Mouse (Mus musculus): ENCODE results near the gene Pcca. TPM values are rescaled to one million over a fixed set of nuclear protein-coding genes. Genes with fewer than 3 reads are reported as not detected.

Pcca gene
- total and polyA plus RNA-seq, 3 experiments, result 38.6 to 102 (median 86.0) TPM

DNA sequence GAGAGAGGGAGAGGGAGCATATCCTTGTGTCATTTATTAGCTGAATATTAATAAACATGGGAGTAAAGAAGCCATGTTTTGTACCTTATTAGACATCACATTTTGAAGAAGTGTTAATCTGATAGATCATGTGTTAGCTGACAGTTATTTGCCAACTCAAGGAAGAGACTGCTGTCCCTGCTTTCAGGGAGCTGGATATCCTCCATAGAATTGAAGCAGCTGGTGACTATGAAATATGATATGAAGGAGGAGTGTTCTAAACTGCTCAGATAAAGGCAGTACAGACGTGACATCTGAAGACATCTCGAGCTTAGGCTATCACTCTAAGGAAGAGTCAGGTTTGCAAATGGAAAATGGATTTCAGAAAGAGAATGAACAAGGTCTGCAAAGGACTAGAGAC is 289.7 kb downstream of the Pcca start:
- no peak overlapping the region for H3K9ac ChIP-seq (ENCODE audit: low read depth, low read length)

DNA sequence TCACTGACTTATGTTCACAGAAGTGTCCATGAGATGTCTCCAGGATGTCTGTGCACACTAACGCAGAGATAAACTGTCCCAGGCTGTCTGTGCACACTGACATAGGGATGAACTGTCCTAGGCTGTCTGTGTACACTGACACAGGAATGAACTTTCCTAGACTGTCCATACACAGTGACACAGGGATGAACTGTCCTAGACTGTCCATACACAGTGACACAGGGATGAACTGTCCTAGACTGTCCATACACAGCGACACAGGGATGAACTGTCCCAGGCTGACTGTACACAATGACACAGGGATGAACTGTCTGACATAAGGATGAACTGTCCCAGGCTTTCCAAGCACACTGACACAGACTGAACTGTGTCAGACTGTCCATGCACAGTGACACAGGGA is 291.3 kb downstream of the Pcca start:
- Histone ChIP-seq H3K27me3 (ENCODE audit: control insufficient read depth, insufficient read depth, low read length) (no peaks in the 10 kb centered on the region), H3K4me1 (ENCODE audit: control insufficient read depth, insufficient read depth, low read length) (no peaks in the 10 kb centered on the region), H3K27ac (no peak overlapping the region), H3K79me2 (replicated peaks; ENCODE audit: control insufficient read depth, insufficient read depth, low read length) (no peaks in the 10 kb centered on the region), H3K36me3 (ENCODE audit: control insufficient read depth, insufficient read depth, low read length) (no peaks in the 10 kb centered on the region), H3K9ac (ENCODE audit: low read depth, low read length) (no peak overlapping the region), H3K4me3 (no peak overlapping the region)
- DNase-seq, result no peak
- WGBS, result 84% methylated on average over 2 of the region's 2 CpGs
- intact Hi-C loops (cut with DNase I), result no loop called here
- TF ChIP-seq POLR2A (IDR thresholded peaks at IDR 0.05; ENCODE audit: insufficient read depth, low read depth, low read length) (no peak), CTCF (IDR thresholded peaks at IDR 0.05) (no peak), EP300 (IDR thresholded peaks at IDR 0.05; ENCODE audit: insufficient read depth, low read depth, low read length) (no peak)

More for the DNA sequence above, 289.7 kb downstream of the Pcca start:
- Histone ChIP-seq H3K79me2 (replicated peaks; ENCODE audit: control insufficient read depth, insufficient read depth, low read length) (no peaks in the 10 kb centered on the region), H3K4me1 (ENCODE audit: control insufficient read depth, insufficient read depth, low read length) (no peaks in the 10 kb centered on the region), H3K27me3 (ENCODE audit: control insufficient read depth, insufficient read depth, low read length) (no peaks in the 10 kb centered on the region), H3K36me3 (ENCODE audit: control insufficient read depth, insufficient read depth, low read length) (no peaks in the 10 kb centered on the region), H3K4me3 (no peak overlapping the region), H3K27ac (no peak overlapping the region)
- 61% methylated on average over 2 of the region's 2 CpGs for WGBS
- TF ChIP-seq CTCF (IDR thresholded peaks at IDR 0.05) (no peak), EP300 (IDR thresholded peaks at IDR 0.05; ENCODE audit: insufficient read depth, low read depth, low read length) (no peak), POLR2A (IDR thresholded peaks at IDR 0.05; ENCODE audit: insufficient read depth, low read depth, low read length) (no peak)
- intact Hi-C loops (cut with DNase I), result no loop called here
- DNase-seq, result no peak

DNA sequence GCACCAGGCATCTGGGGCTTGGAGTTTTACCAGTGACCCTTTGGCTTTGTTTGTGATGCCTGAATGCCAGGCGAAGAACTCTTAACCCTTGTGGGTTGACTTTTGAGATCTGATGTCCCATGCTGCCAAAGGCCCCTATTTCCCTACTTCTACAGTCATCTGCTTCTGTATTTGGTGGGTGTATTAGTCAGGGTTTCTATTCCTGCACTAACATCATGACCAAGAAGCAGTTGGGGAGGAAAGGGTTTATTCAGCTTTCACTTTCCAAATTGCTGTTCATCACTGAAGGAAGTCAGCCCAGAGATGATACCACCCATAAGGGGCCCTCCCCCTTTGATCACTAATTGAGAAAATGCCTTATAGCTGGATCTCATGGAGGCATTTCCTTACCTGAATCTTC is 296.3 kb downstream of the Pcca start:
- no peak for DNase-seq
- Histone ChIP-seq H3K9ac (ENCODE audit: low read depth, low read length) (no peak overlapping the region), H3K36me3 (ENCODE audit: control insufficient read depth, insufficient read depth, low read length) (no peaks in the 10 kb centered on the region), H3K27me3 (ENCODE audit: control insufficient read depth, insufficient read depth, low read length) (no peaks in the 10 kb centered on the region), H3K4me1 (ENCODE audit: control insufficient read depth, insufficient read depth, low read length) (no peaks in the 10 kb centered on the region), H3K4me3 (no peak overlapping the region), H3K79me2 (replicated peaks; ENCODE audit: control insufficient read depth, insufficient read depth, low read length) (no peaks in the 10 kb centered on the region), H3K27ac (no peak overlapping the region)
- intact Hi-C loops (cut with DNase I), result no loop called here
- TF ChIP-seq POLR2A (IDR thresholded peaks at IDR 0.05; ENCODE audit: insufficient read depth, low read depth, low read length) (no peak), CTCF (IDR thresholded peaks at IDR 0.05) (no peak)
- 94% methylated on average over 1 of the region's 1 CpGs for WGBS

DNA sequence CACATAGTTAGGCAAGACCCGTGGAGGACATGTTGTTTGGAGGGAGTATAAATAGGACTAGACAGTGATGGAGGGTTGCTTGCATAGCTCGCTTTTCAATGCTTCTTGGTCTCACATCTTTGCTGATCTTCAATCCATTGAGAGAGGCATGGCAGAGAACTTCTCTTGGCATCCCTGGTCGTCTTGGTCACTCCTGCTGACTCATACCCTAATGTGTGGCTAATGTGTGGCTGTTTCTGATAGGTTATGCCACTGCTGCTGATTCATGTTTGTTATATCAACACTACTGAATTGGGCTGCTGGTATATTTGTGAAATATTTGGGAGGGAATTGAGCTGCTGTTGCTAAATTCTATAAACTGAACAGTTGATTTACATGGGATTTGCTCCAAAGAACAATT is 299.5 kb downstream of the Pcca start:
- no peak overlapping the region for H3K9ac ChIP-seq (ENCODE audit: low read depth, low read length)
- H3K27me3 ChIP-seq (ENCODE audit: control insufficient read depth, insufficient read depth, low read length), result no peaks in the 10 kb centered on the region
- WGBS, result 85% methylated on average over 3 of the region's 3 CpGs
- no peaks in the 10 kb centered on the region for H3K79me2 ChIP-seq (replicated peaks; ENCODE audit: control insufficient read depth, insufficient read depth, low read length)
- H3K36me3 ChIP-seq (ENCODE audit: control insufficient read depth, insufficient read depth, low read length), result no peaks in the 10 kb centered on the region
- intact Hi-C loops (cut with DNase I), result no loop called here
- H3K4me1 ChIP-seq (ENCODE audit: control insufficient read depth, insufficient read depth, low read length), result no peaks in the 10 kb centered on the region
- H3K27ac ChIP-seq, result no peak overlapping the region
- H3K4me3 ChIP-seq, result no peak overlapping the region
- TF ChIP-seq CTCF (IDR thresholded peaks at IDR 0.05) (no peak), EP300 (IDR thresholded peaks at IDR 0.05; ENCODE audit: insufficient read depth, low read depth, low read length) (no peak), POLR2A (IDR thresholded peaks at IDR 0.05; ENCODE audit: insufficient read depth, low read depth, low read length) (no peak)
- DNase-seq, result no peak

DNA sequence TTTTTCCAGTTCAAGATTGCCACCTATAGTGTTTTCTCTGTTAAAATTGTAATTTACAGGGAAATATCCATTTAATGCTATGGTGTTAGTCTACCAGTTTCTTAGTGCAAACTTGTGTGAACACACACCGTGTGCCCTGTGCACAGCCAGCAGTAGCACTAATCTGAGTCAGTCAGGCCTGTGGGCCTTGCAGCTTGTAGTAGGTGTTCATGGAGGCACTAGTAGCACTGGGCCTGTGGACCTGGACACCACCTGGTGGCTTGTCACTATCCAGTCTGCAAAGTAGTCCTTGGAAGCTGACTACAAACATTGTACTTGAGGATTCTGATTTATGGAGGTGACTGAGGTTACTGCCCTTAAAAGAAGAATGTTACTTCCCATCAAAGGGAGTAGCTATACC is 300.6 kb downstream of the Pcca start:
- WGBS, result 98% methylated on average over 1 of the region's 1 CpGs

DNA sequence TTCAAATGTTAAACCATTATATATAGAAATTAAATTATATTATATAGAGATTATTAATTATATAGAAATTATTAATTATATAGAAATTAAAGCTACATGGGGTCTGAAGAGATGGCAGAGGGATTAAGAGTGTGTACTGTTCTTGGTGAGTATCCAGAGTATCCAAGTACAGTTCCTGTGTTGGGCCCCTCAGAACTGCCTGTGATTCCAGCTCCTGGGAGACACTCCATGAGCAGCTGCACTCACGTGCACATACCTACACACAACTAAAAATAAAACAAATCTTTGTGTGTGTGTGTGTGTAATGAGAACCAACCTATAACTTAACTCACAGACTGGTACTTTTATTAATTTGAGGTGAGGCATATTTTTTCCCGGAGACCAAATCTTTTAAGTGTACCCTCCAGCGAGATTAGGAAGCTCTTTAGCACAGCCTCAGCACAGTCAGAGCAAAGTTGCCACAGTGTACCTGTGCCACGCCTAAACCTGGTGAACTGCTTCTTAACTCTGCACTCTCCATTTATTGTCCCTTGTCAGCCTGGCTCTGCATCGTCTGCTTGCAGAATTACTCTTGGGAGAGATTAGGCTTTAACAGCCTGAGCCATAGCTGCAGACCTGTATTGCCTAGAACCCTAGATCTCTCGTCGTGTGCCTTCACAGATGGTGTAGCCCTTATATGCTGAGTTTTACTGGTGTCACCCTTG is 301.5 kb downstream of the Pcca start:
- Histone ChIP-seq H3K36me3 (ENCODE audit: control insufficient read depth, insufficient read depth, low read length) (no peaks in the 10 kb centered on the region), H3K4me3 (no peak overlapping the region), H3K27me3 (ENCODE audit: control insufficient read depth, insufficient read depth, low read length) (no peaks in the 10 kb centered on the region), H3K4me1 (ENCODE audit: control insufficient read depth, insufficient read depth, low read length) (no peaks in the 10 kb centered on the region), H3K9ac (ENCODE audit: low read depth, low read length) (no peak overlapping the region), H3K79me2 (replicated peaks; ENCODE audit: control insufficient read depth, insufficient read depth, low read length) (no peaks in the 10 kb centered on the region), H3K27ac (no peak overlapping the region)
- TF ChIP-seq POLR2A (IDR thresholded peaks at IDR 0.05; ENCODE audit: insufficient read depth, low read depth, low read length) (no peak), EP300 (IDR thresholded peaks at IDR 0.05; ENCODE audit: insufficient read depth, low read depth, low read length) (no peak), CTCF (IDR thresholded peaks at IDR 0.05) (no peak)
- no peak for DNase-seq
- intact Hi-C loops (cut with DNase I), result no loop called here
- 76% methylated on average over 7 of the region's 7 CpGs for WGBS

More for the DNA sequence above, 300.6 kb downstream of the Pcca start:
- no peaks in the 10 kb centered on the region for H3K27me3 ChIP-seq (ENCODE audit: control insufficient read depth, insufficient read depth, low read length)
- no peak overlapping the region for H3K4me3 ChIP-seq
- intact Hi-C loops (cut with DNase I), result no loop called here
- H3K27ac ChIP-seq, result no peak overlapping the region
- no peak for DNase-seq
- TF ChIP-seq EP300 (IDR thresholded peaks at IDR 0.05; ENCODE audit: insufficient read depth, low read depth, low read length) (no peak), CTCF (IDR thresholded peaks at IDR 0.05) (no peak), POLR2A (IDR thresholded peaks at IDR 0.05; ENCODE audit: insufficient read depth, low read depth, low read length) (no peak)
- H3K9ac ChIP-seq (ENCODE audit: low read depth, low read length), result no peak overlapping the region
- H3K4me1 ChIP-seq (ENCODE audit: control insufficient read depth, insufficient read depth, low read length), result no peaks in the 10 kb centered on the region
- H3K79me2 ChIP-seq (replicated peaks; ENCODE audit: control insufficient read depth, insufficient read depth, low read length), result no peaks in the 10 kb centered on the region
- no peaks in the 10 kb centered on the region for H3K36me3 ChIP-seq (ENCODE audit: control insufficient read depth, insufficient read depth, low read length)
